Mouse (Mus musculus): ENCODE measurements around the gene Poc1b. TPM values are rescaled to one million over a fixed set of nuclear protein-coding genes. Genes with fewer than 3 reads are reported as not detected.

Poc1b gene
- polyA plus RNA-seq, 1 experiment, result 7.3 TPM

GRCm38 (mm10) chr10:99224218-99224617 lies 117.4 kb downstream of the Poc1b start:
- no peak overlapping the region for H3K4me3 ChIP-seq (replicated peaks; ENCODE audit: extremely low read depth, low read depth, low read length)
- TF ChIP-seq CTCF (IDR thresholded peaks at IDR 0.05; ENCODE audit: insufficient read depth, low read length), result no peak
- TF ChIP-seq POLR2A (IDR thresholded peaks at IDR 0.05; ENCODE audit: borderline replicate concordance, extremely low read depth, low read depth, low read length), result no peak
- no peak for DNase-seq
- peaks cover 10% of the 10 kb centered on the region; the same call in 1 of the 2 replicates for H3K4me1 ChIP-seq (ENCODE audit: control insufficient read depth, insufficient read depth, low read length)
- 27% methylated on average over 3 of the region's 3 CpGs for WGBS

- H3K4me3 ChIP-seq (replicated peaks; ENCODE audit: extremely low read depth, low read depth, low read length), result no peak overlapping the region
- DNase-seq, result no peak
- 85% methylated on average over 5 of the region's 5 CpGs for WGBS
- peaks cover 10% of the 10 kb centered on the region; the same call in 1 of the 2 replicates for H3K4me1 ChIP-seq (ENCODE audit: control insufficient read depth, insufficient read depth, low read length)
- no peak for TF ChIP-seq CTCF (IDR thresholded peaks at IDR 0.05; ENCODE audit: insufficient read depth, low read length)
- TF ChIP-seq POLR2A (IDR thresholded peaks at IDR 0.05; ENCODE audit: borderline replicate concordance, extremely low read depth, low read depth, low read length), result no peak
Observed at GRCm38 (mm10) chr10:99226782-99227181, 119.9 kb downstream of the Poc1b start.

- 13% methylated on average over 17 of the region's 17 CpGs for WGBS
- Histone ChIP-seq H3K4me3 (replicated peaks; ENCODE audit: extremely low read depth, low read depth, low read length) (no peak overlapping the region), H3K4me1 (ENCODE audit: control insufficient read depth, insufficient read depth, low read length) (peaks cover 10% of the 10 kb centered on the region; the same call in 1 of the 2 replicates)
- DNase-seq, result peak; percentile 22
- TF ChIP-seq POLR2A (IDR thresholded peaks at IDR 0.05; ENCODE audit: borderline replicate concordance, extremely low read depth, low read depth, low read length) (no peak), CTCF (IDR thresholded peaks at IDR 0.05; ENCODE audit: insufficient read depth, low read length) (no peak)
Observed at GRCm38 (mm10) chr10:99227968-99228864, 121.4 kb downstream of the Poc1b start.

GRCm38 (mm10) chr10:99229031-99229684 lies 122.3 kb downstream of the Poc1b start:
- 25% methylated on average over 16 of the region's 16 CpGs for WGBS
- no peak for TF ChIP-seq POLR2A (IDR thresholded peaks at IDR 0.05; ENCODE audit: borderline replicate concordance, extremely low read depth, low read depth, low read length)
- TF ChIP-seq CTCF (IDR thresholded peaks at IDR 0.05; ENCODE audit: insufficient read depth, low read length), result no peak
- no peak for DNase-seq

GRCm38 (mm10) chr10:99232518-99233227 lies 125.8 kb downstream of the Poc1b start:
- H3K4me3 ChIP-seq (replicated peaks; ENCODE audit: extremely low read depth, low read depth, low read length), result no peak overlapping the region
- DNase-seq, result no peak
- TF ChIP-seq POLR2A (IDR thresholded peaks at IDR 0.05; ENCODE audit: borderline replicate concordance, extremely low read depth, low read depth, low read length) (no peak), CTCF (IDR thresholded peaks at IDR 0.05; ENCODE audit: insufficient read depth, low read length) (no peak)
- 53% methylated on average over 7 of the region's 7 CpGs for WGBS
- peaks cover 10% of the 10 kb centered on the region; the same call in 1 of the 2 replicates for H3K4me1 ChIP-seq (ENCODE audit: control insufficient read depth, insufficient read depth, low read length)

More at GRCm38 (mm10) chr10:99229031-99229684, 122.3 kb downstream of the Poc1b start:
- Histone ChIP-seq H3K4me3 (replicated peaks; ENCODE audit: extremely low read depth, low read depth, low read length) (no peak overlapping the region), H3K4me1 (ENCODE audit: control insufficient read depth, insufficient read depth, low read length) (peaks cover 10% of the 10 kb centered on the region; the same call in 1 of the 2 replicates)

GRCm38 (mm10) chr10:99234336-99234735 lies 127.5 kb downstream of the Poc1b start:
- DNase-seq, result no peak
- Histone ChIP-seq H3K4me3 (replicated peaks; ENCODE audit: extremely low read depth, low read depth, low read length) (no peak overlapping the region), H3K4me1 (ENCODE audit: control insufficient read depth, insufficient read depth, low read length) (no peaks in the 10 kb centered on the region)
- no peak for TF ChIP-seq CTCF (IDR thresholded peaks at IDR 0.05; ENCODE audit: insufficient read depth, low read length)
- no peak for TF ChIP-seq POLR2A (IDR thresholded peaks at IDR 0.05; ENCODE audit: borderline replicate concordance, extremely low read depth, low read depth, low read length)
- 93% methylated on average over 8 of the region's 8 CpGs for WGBS

GRCm38 (mm10) chr10:99235081-99235480 lies 128.2 kb downstream of the Poc1b start:
- Histone ChIP-seq H3K4me3 (replicated peaks; ENCODE audit: extremely low read depth, low read depth, low read length) (no peak overlapping the region), H3K4me1 (ENCODE audit: control insufficient read depth, insufficient read depth, low read length) (no peaks in the 10 kb centered on the region)
- no peak for TF ChIP-seq POLR2A (IDR thresholded peaks at IDR 0.05; ENCODE audit: borderline replicate concordance, extremely low read depth, low read depth, low read length)
- no peak for TF ChIP-seq CTCF (IDR thresholded peaks at IDR 0.05; ENCODE audit: insufficient read depth, low read length)
- WGBS, result 89% methylated on average over 9 of the region's 9 CpGs
- no peak for DNase-seq

GRCm38 (mm10) chr10:99237205-99237832 lies 130.5 kb downstream of the Poc1b start:
- peak; percentile 47 for DNase-seq
- 53% methylated on average over 11 of the region's 11 CpGs for WGBS
- H3K4me1 ChIP-seq (ENCODE audit: control insufficient read depth, insufficient read depth, low read length), result no peaks in the 10 kb centered on the region; the same call in none of the 2 replicates
- H3K4me3 ChIP-seq (replicated peaks; ENCODE audit: extremely low read depth, low read depth, low read length), result no peak overlapping the region
- no peak for TF ChIP-seq POLR2A (IDR thresholded peaks at IDR 0.05; ENCODE audit: borderline replicate concordance, extremely low read depth, low read depth, low read length)

- 79% methylated on average over 11 of the region's 11 CpGs for WGBS
- Histone ChIP-seq H3K4me1 (ENCODE audit: control insufficient read depth, insufficient read depth, low read length) (no peaks in the 10 kb centered on the region; the same call in none of the 2 replicates), H3K4me3 (replicated peaks; ENCODE audit: extremely low read depth, low read depth, low read length) (no peak overlapping the region)
- TF ChIP-seq CTCF (IDR thresholded peaks at IDR 0.05; ENCODE audit: insufficient read depth, low read length) (no peak), POLR2A (IDR thresholded peaks at IDR 0.05; ENCODE audit: borderline replicate concordance, extremely low read depth, low read depth, low read length) (no peak)
- DNase-seq, result no peak
Observed at GRCm38 (mm10) chr10:99238537-99238936, 131.7 kb downstream of the Poc1b start.

All from lung, adult 2 months (tissue).